Mouse (Mus musculus): Measurements from ENCODE around the gene Nudt17. TPM values are rescaled to one million over a fixed set of nuclear protein-coding genes. Genes with fewer than 3 reads are reported as not detected.

Gene Nudt17
- polyA plus RNA-seq, 1 experiment = 17.9 TPM

DNA sequence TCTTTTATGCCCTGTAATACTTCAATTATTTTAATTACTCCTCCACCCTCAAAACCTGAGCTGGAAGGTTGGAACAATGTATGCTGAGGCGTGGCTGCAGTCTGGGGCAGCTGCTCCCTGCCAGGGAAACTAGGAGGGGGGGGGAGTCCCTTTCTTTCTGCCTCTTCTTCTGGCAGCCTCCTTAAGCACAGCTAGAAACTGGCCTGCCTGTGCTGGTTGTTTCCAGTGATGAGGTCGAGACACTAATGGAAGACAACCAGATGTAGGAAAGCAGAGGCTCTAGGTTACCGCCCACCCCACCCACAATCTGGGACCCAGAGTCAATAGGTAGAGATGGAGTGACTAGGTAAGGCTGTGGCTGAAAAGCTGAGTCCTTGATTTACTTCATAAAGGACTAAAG is 32.7 kb downstream of the Nudt17 start:
- Histone ChIP-seq H3K27me3 (ENCODE audit: control insufficient read depth, insufficient read depth, low read length) (no peaks in the 10 kb centered on the region), H3K4me1 (replicated peaks; ENCODE audit: control insufficient read depth, insufficient read depth, low read length) (peaks cover 6% of the 10 kb centered on the region), H3K36me3 (ENCODE audit: control insufficient read depth, insufficient read depth, low read length) (no peaks in the 10 kb centered on the region), H3K27ac (ENCODE audit: control insufficient read depth, insufficient read depth, low read length) (no peak overlapping the region), H3K4me3 (ENCODE audit: control insufficient read depth, insufficient read depth, low read length) (no peak overlapping the region)
- no peak for DNase-seq
- TF ChIP-seq CTCF (IDR thresholded peaks at IDR 0.05; ENCODE audit: borderline replicate concordance, control insufficient read depth, extremely low read depth, insufficient read depth, low read length, poor library complexity) (no peak), POLR2A (IDR thresholded peaks at IDR 0.05; ENCODE audit: control insufficient read depth, extremely low read depth, insufficient read depth, low read length, poor library complexity) (no peak)
- WGBS = 93% methylated on average over 3 of the region's 3 CpGs

DNA sequence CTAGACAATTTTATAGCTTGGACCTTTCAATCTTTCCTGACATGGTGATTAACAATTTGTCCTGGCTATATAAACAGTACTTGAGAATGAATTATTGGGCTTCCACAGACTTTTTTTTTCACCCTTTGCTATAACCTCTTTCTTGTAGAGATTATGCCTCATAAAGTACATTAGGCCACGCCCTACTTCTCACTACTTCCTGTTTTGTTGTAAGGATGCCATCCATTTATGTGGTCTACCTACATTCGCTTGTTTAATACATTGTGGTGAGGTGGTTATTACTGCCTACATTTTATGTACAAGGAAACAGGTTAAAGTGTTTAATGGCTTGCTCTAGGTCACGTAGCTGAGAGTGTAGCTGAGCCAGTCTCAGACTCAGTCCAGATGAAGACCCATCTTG is 33.2 kb downstream of the Nudt17 start:
- Histone ChIP-seq H3K36me3 (ENCODE audit: control insufficient read depth, insufficient read depth, low read length) (no peaks in the 10 kb centered on the region), H3K4me1 (replicated peaks; ENCODE audit: control insufficient read depth, insufficient read depth, low read length) (peaks cover 11% of the 10 kb centered on the region), H3K27ac (ENCODE audit: control insufficient read depth, insufficient read depth, low read length) (no peak overlapping the region), H3K27me3 (ENCODE audit: control insufficient read depth, insufficient read depth, low read length) (no peaks in the 10 kb centered on the region), H3K4me3 (ENCODE audit: control insufficient read depth, insufficient read depth, low read length) (no peak overlapping the region)
- no peak for TF ChIP-seq CTCF (IDR thresholded peaks at IDR 0.05; ENCODE audit: borderline replicate concordance, control insufficient read depth, extremely low read depth, insufficient read depth, low read length, poor library complexity)
- TF ChIP-seq POLR2A (IDR thresholded peaks at IDR 0.05; ENCODE audit: control insufficient read depth, extremely low read depth, insufficient read depth, low read length, poor library complexity) = no peak
- no peak for DNase-seq
- WGBS = 14% methylated on average over 3 of the region's 3 CpGs

DNA sequence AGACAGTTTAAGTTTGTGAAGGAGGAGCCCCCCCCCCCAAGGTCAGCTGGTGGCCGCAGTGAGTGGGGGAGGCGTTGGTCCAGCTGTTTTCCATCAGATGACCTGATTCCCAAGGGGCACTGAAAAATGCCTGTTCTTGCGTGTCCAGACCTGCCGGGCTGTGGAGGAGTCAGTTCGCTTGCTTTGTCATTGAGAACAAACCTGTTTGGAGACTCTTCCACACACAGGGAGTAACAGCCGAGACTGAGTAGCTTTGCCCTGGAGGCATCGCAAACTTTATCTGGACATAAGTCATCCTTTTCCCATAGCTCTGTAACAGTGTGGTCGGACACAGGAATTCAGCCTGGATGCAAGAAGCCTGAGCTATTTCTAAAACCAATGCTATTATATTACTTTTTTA is 33.9 kb downstream of the Nudt17 start:
- Histone ChIP-seq H3K27ac (ENCODE audit: control insufficient read depth, insufficient read depth, low read length) (no peak overlapping the region), H3K4me3 (ENCODE audit: control insufficient read depth, insufficient read depth, low read length) (no peak overlapping the region), H3K36me3 (ENCODE audit: control insufficient read depth, insufficient read depth, low read length) (no peaks in the 10 kb centered on the region), H3K4me1 (replicated peaks; ENCODE audit: control insufficient read depth, insufficient read depth, low read length) (peaks cover 11% of the 10 kb centered on the region), H3K27me3 (ENCODE audit: control insufficient read depth, insufficient read depth, low read length) (no peaks in the 10 kb centered on the region)
- no peak for TF ChIP-seq POLR2A (IDR thresholded peaks at IDR 0.05; ENCODE audit: control insufficient read depth, extremely low read depth, insufficient read depth, low read length, poor library complexity)
- no peak for TF ChIP-seq CTCF (IDR thresholded peaks at IDR 0.05; ENCODE audit: borderline replicate concordance, control insufficient read depth, extremely low read depth, insufficient read depth, low read length, poor library complexity)
- DNase-seq = no peak
- WGBS = 93% methylated on average over 8 of the region's 8 CpGs

DNA sequence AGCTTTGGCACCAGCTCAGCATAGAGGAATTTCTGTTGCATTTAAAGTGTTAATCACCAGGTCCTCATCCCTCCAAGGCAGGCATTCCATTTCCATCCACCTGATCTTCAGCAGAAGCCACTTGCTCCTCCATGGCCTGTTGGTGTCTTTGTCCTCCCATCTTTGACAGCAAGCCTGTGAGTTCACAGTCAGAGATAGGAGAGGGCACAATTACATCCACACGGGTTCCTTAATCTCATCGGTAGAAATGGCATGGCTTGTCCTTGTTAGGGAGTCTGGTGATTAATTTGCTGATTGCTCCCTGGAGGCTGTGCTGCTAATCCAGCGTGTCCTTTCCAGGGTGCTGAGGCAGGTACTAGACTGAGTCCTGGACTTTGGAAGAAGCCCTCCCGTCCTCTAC is 34.8 kb downstream of the Nudt17 start:
- DNase-seq = no peak
- 92% methylated on average over 4 of the region's 4 CpGs for WGBS

DNA sequence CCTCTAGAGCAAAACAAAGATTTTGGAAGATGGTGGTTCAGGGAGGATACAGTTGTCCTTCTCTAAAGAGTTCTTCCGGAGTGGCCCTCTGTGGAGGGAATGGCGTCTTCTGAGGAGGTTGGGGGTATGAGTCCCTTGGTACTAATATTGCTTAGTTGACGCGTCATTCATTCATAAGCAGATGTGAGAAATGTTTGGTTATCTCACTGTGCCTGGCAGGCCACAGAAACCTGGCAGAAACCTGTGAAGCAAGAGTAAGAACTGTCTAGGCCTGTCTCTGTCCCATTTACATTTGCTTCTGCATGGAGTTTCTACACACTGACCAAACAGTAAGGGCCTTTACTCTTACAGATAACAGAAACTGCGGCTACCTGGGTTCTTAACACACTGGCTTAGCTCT is 36.8 kb downstream of the Nudt17 start:
- no peak overlapping the region for H3K4me3 ChIP-seq (ENCODE audit: control insufficient read depth, insufficient read depth, low read length)
- H3K27me3 ChIP-seq (ENCODE audit: control insufficient read depth, insufficient read depth, low read length) = no peaks in the 10 kb centered on the region
- H3K4me1 ChIP-seq (replicated peaks; ENCODE audit: control insufficient read depth, insufficient read depth, low read length) = peaks cover 11% of the 10 kb centered on the region
- no peak overlapping the region for H3K27ac ChIP-seq (ENCODE audit: control insufficient read depth, insufficient read depth, low read length)
- H3K36me3 ChIP-seq (ENCODE audit: control insufficient read depth, insufficient read depth, low read length) = no peaks in the 10 kb centered on the region
- TF ChIP-seq CTCF (IDR thresholded peaks at IDR 0.05; ENCODE audit: borderline replicate concordance, control insufficient read depth, extremely low read depth, insufficient read depth, low read length, poor library complexity) = no peak
- 97% methylated on average over 5 of the region's 5 CpGs for WGBS
- no peak for DNase-seq

More for the DNA sequence above, 34.8 kb downstream of the Nudt17 start:
- no peak for TF ChIP-seq POLR2A (IDR thresholded peaks at IDR 0.05; ENCODE audit: control insufficient read depth, extremely low read depth, insufficient read depth, low read length, poor library complexity)
- TF ChIP-seq CTCF (IDR thresholded peaks at IDR 0.05; ENCODE audit: borderline replicate concordance, control insufficient read depth, extremely low read depth, insufficient read depth, low read length, poor library complexity) = no peak
- Histone ChIP-seq H3K36me3 (ENCODE audit: control insufficient read depth, insufficient read depth, low read length) (no peaks in the 10 kb centered on the region), H3K4me1 (replicated peaks; ENCODE audit: control insufficient read depth, insufficient read depth, low read length) (peaks cover 11% of the 10 kb centered on the region), H3K4me3 (ENCODE audit: control insufficient read depth, insufficient read depth, low read length) (no peak overlapping the region), H3K27ac (ENCODE audit: control insufficient read depth, insufficient read depth, low read length) (no peak overlapping the region), H3K27me3 (ENCODE audit: control insufficient read depth, insufficient read depth, low read length) (no peaks in the 10 kb centered on the region)

DNA sequence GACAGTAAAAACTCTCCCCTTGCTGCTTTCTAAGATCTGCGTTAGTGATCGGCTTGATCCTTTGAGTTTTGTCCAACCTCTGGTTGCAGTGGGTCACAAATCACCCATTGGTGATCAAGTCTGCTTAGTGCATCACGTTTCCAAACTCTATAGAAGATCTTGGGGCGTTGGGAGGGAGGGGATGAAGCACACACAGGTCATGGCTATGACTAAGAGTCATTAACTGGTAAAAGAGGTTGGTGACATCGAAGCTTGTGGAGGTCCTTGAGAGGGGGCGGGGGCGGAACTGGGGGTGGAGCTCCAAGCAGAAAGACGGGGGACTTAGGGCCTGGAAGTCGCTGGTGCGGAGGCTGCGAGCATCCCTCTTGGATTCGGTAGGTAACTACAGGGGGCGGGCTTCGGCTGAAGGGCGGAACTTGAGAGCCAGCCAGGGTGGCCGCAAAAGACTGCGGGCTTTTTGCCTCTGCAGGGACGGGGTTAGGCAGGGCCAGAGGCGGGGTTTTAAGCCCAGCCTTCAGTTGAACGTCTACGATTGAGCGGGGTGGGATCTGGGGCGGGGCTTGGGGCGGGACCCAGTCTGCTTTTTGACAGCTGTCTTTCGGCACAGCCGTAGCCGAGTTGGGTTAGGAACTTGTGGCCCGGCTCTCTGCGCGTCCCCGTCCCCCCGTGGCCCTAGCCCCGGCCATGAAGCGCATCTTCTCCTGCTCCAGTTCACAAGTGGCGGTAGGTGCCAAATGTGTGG is 38.5 kb downstream of the Nudt17 start, which contains the start of gene Ankrd35:
TSS of gene Ankrd35 (plus strand) at position 405 of the 742 bp plus-strand sequence.
- Histone ChIP-seq H3K27ac (ENCODE audit: control insufficient read depth, insufficient read depth, low read length) (no peak within 1 kb of the TSS), H3K4me1 (replicated peaks; ENCODE audit: control insufficient read depth, insufficient read depth, low read length) (peaks cover 8% of the 10 kb centered on the region), H3K36me3 (ENCODE audit: control insufficient read depth, insufficient read depth, low read length) (no peaks in the 10 kb centered on the region), H3K27me3 (ENCODE audit: control insufficient read depth, insufficient read depth, low read length) (no peaks in the 10 kb centered on the region), H3K4me3 (ENCODE audit: control insufficient read depth, insufficient read depth, low read length) (peak within 1 kb of the TSS; percentile 39)
- peak; percentile 76 for DNase-seq
- TF ChIP-seq POLR2A (IDR thresholded peaks at IDR 0.05; ENCODE audit: control insufficient read depth, extremely low read depth, insufficient read depth, low read length, poor library complexity) (no peak), CTCF (IDR thresholded peaks at IDR 0.05; ENCODE audit: borderline replicate concordance, control insufficient read depth, extremely low read depth, insufficient read depth, low read length, poor library complexity) (no peak)
- WGBS = 6% methylated on average over 35 of the region's 35 CpGs

All from thymus, adult 2 months (tissue).